Mouse (Mus musculus): ENCODE results near the gene 9530077C05Rik. TPM values are rescaled to one million over a fixed set of nuclear protein-coding genes. Genes with fewer than 3 reads are reported as not detected.
"Not testable (repeated sequence)": the region's sequence is repeated elsewhere in the genome, so short reads cannot be mapped to it uniquely, and the experiment has no call there.

The 9530077C05Rik gene
- under 1 TPM; 0.47 to 0.90 (median 0.57) TPM for total RNA-seq (2022)

GRCm38 (mm10) chr9:22411002-22411857 lies at the start of gene 9530077C05Rik:
Gene 9530077C05Rik, plus strand, starts transcription at chr9:22411513.
- DNase-seq (ENCODE audit: low spot score) = peak; percentile 95

DNA sequence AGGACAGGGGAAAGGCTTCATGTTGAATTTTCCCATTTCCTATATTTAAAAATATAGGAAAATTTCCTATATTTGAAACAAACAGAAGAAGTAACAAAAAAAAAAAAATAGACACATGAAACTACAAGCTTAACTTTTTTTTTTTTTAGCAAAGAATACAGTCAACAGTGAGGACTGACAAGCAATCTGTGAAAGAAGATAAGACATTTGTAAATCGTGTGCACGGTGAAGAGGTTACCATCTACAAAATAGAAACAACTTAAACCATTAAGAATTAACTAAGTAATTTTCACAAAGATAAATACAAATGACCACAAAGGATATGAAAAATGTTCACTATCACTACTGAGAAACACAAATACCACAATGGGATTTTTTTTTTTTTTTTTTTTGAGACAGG lies 45.1 kb upstream of the 9530077C05Rik start:
- no peak for DNase-seq (ENCODE audit: low spot score)

DNA sequence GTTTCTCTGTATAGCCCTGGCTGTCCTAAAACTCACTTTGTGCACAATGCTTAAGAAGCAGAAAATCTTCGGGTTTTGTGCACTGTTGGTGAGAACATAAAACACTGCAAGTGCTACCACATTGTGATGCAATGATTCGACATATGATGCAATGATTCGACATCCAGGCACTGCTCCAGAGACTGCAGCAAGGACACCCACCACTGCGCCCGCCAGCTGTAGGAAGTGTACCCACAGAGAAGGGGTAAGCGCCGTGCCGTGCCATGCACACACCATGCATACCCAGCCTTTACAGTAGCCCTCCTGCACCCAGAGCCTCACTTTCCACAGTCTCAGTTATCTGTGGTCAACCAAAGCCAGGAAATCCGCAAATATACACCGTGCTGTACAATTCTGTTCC lies 44.7 kb upstream of the 9530077C05Rik start:
- no peak for DNase-seq (ENCODE audit: low spot score)

DNA sequence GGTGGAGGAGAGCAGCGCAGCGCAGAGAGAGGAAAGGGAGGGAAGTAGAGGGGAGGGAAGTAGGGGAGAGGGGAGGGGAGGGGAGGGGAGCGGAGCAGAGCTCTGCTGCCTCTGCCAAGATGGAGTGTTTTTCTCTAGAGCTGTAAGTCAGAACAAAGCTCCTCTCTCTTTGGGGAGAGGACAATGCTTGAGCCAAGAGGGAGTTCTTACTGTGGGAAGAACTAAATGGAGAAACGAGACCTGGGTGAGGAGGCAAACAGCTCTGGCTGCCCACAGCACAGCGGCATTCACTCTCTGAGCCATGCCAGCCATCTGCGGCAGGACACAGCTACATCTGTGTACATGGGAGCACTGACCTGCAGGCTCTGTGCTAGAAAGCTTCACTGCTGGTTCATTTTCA lies 43.3 kb upstream of the 9530077C05Rik start:
- no peak for DNase-seq (ENCODE audit: low spot score)

DNA sequence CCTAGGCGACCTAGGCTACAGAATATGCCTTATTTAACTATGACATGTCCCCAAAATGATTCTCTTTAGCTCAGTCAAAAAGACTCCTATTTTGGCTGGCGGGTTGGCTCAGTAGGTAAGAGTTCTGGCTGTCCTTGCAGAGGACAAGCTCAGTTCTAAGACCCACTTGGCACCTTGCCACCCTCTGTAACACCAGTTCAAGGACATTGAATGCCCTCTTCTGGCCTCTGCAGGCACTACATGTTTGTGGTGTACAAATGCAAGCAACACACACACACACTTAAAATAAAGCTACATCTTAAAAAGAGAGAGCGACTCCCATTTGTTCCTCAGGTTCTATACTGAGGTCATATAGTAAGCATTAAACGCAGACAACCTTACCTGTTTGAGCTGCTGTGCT lies 38.6 kb upstream of the 9530077C05Rik start:
- DNase-seq (ENCODE audit: low spot score) = no peak

DNA sequence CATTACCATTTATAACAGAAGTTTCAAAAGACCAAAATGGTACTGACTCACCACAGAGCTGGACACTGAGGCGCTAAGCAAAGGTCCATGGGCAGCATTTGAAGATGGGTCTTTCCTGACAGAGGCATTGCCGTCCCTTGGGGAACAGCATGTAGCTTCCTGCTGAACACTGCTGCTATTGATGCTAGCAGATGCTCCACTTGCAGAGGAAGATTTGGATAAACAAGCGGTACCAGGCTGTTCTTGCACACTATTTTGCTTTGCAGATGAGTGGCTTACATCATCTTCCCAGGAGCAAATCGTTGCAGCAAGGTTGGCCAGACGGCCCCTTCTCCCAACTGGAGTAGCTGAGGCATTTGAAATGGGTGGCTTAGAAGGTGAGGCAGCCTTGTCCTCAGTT lies 35.2 kb upstream of the 9530077C05Rik start:
- DNase-seq (ENCODE audit: low spot score) = no peak

- DNase-seq (ENCODE audit: low spot score) = no peak
These were observed 25.4 kb upstream of the 9530077C05Rik start for GRCm38 (mm10) chr9:22385890-22386289.

DNA sequence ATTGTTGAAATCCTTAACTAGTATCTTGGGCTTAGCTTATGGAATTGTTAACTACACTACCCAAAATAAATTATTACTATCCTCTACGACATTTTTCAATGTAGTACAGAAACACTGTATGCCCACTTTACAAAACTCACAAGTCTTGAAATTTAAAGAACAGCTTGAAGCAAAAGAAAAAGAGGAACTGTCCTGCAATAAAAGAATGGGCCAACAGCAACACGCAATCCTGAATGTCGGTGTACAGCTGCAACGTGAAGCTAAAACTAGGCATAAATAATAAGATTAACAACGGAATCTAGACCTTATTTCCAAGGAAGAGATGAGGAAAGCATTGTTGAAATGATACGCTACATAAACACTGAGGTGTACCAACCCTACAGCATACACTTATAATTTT lies 23.4 kb upstream of the 9530077C05Rik start:
- no peak for DNase-seq (ENCODE audit: low spot score)

DNA sequence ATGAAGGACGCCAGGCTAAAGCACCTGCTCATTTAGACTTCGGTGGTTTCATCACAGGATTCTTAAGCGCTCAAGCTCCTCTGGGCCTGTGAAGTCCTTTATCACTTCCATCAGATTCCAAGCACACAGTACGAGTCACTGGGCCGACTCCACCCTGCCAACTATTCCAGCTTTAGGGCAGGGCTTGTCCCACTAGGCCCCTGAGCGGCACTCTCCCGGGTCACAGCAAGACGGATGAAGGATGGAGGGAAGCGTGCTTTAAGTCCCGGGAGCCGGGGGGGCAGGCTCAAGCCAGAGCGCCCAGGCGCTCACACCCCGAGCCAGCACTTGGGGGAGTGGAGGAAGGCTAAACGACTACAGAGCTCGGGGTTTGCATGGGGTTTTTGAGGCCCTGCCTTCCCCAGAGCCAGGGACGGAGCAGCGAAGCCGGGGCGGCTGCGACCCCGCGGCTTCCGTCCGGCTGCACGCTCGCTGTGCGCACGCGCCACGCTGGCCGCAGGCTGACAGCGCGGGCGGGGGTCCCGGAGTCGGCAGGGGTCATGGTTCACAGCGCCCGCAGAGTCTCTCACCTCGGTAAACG lies 22.8 kb upstream of the 9530077C05Rik start:
- DNase-seq (ENCODE audit: low spot score) = no peak

DNA sequence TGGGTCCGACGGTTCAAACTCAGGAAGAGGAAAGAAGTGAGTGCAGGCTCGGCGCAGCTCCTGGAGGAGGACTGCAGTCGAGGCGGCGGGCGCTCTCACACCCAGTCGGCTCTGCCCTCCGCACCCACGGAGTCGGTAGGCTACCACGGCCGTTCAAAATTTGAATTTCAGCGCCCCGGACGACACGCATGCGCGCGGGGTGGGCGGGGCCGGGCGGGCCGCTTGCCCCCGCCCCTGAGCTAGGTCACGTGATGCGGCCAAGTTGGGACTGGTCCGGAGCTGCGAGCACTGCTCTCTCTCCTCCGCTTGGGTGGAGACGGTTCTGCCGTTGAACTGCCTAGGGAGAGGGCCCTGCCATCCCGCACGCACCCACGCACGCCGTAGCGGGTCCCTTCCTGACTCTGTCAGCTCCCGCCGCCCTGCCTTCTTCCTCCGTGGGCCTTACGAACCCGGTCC lies 22.3 kb upstream of the 9530077C05Rik start, which contains the start of gene Anln:
Anln (minus strand) TSS at position 168 of the 456 bp plus-strand sequence.
- DNase-seq (ENCODE audit: low spot score) = peak; percentile 88

DNA sequence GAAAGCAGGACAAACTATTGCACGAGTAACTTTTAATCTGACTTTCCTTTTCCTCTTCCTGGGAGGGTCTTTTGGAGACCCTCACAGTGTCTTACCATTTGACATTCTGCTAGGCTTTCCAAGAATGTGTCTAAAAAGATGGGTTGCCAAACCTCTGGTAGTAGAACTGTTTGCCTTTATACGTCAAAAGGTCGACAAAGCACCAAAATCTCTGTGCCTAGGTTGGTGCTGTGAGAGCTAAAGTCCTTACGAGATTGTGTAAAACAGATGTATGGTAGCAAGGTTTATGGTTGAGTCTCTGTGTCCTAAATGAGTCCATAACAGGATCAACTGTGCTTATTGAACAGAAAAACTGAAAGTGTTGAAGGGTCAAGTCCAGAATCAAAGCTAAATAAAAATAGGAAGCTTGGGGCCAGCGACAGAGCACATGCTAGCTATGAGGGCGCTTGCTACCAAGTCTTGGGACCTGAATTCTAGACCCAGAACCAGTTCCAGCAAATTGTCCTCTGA lies 21.5 kb upstream of the 9530077C05Rik start:
- DNase-seq (ENCODE audit: low spot score) = no peak

DNA sequence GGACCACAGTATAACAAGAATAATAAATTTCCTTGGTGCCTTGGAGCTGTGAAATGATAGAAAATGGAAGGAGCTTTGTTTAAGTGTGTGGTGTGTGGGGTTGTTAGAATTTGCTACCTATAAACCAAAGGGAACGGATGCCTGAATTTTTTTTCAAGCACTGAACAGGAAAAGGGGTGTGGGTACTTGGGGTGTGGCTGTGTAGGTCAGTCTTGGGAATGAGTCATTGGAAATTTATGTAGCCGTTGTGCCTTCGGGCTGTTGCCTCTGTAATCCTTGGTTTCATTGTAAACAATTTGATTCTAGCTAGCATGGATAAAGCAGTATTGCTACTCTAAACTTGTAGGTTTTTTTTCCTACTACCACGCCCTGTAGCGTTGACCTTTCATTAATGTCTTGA lies 20.9 kb upstream of the 9530077C05Rik start:
- no peak for DNase-seq (ENCODE audit: low spot score)

DNA sequence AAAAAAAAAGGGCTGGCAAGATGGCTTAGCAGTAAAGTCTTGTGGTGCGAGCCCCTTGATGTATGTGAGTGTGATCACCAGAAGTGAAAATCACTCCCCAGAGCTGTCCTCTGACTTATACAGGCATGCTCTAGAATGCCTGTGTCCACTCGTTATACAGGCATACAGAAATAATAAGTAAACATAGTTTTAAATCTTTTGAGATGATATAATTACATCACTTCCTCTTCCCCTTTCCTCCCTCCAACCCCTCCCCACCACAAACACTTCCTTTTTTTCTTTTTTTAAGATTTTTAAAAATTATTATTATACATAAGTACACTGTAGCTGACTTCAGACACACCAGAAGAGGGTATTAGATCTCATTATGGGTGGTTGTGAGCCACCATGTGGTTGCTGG lies 16.6 kb upstream of the 9530077C05Rik start:
- no peak for DNase-seq (ENCODE audit: low spot score)

DNA sequence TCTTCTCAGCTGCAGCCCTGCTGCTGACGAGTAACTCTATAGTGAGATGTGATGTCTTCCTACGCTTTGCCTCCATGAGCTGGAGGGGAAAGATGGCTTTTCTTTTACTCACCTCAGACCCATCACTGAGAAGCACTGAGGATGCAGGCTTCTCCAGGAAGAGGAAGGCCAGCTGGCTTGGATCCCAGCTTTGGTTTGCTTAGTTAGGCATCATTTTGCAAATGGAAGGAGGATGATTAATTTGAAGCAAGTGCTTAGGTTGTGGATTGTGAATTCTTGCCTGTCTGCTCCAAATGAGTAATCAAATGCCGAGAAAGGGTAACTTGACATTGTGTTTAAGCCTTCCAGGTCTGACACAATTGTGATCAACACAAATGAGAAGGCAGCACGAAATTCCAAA lies 12.3 kb upstream of the 9530077C05Rik start:
- no peak for DNase-seq (ENCODE audit: low spot score)

GRCm38 (mm10) chr9:22402001-22402400 lies 9.3 kb upstream of the 9530077C05Rik start:
- DNase-seq (ENCODE audit: low spot score) = no peak

- DNase-seq (ENCODE audit: low spot score) = no peak
These were observed 8.3 kb upstream of the 9530077C05Rik start for GRCm38 (mm10) chr9:22402976-22403375.

DNA sequence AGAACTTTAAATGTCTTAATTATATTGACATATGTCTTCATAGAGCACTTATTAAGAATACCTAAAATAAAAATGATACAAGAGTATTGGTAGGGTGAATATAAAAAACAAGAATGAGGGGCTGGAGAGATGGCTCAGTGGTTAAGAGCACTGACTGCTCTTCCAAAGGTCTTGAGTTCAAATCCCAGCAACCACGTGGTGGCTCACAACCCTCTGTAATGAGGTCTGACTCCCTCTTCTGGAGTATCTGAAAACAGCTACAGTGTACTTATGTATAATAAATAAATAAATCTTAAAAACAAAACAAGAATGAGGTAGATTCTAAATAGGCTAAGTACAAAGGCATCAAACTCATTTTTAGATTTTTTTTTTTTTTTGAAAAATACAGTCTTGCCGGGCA lies 7.8 kb upstream of the 9530077C05Rik start:
- not testable (repeated sequence) for DNase-seq (ENCODE audit: low spot score)

DNA sequence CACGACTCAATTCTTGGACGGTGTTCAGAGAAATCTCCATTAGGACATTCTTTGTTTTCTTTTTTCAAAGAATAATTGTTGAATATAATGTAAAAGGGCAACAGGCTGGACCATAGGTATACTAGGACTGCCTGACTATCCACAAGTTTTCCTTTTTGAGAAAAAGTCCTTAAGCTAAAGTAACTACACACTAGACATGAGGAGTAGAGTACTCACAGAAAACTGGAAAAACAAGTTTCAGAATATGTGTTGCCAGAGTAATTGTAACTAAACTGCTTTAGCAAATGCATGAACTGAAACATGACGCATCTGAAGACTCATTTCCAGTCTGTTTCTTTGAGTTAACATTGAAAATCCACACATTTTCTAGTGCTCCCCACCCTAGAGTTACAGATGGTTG lies 5.9 kb upstream of the 9530077C05Rik start:
- DNase-seq (ENCODE audit: low spot score) = no peak

DNA sequence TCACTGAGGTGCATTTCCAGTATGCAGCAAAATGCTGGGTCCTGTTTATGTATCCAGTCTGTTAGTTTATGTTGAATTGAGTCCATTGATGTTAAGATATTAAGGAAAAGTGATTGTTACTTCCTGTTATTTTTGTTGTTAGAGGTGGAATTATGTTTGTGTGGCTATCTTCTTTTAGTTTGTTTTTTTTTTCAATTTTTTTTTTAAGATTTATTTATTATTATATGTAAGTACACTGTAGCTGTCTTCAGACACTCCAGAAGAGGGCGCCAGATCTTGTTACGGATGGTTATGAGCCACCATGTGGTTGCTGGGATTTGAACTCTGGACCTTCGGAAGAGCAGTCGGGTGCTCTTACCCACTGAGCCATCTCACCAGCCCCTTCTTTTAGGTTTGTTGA lies 3.7 kb upstream of the 9530077C05Rik start:
- DNase-seq (ENCODE audit: low spot score) = not testable (repeated sequence)

- DNase-seq (ENCODE audit: low spot score) = not testable (repeated sequence)
These were observed 3.0 kb upstream of the 9530077C05Rik start for GRCm38 (mm10) chr9:22408344-22408743.

- no peak for DNase-seq (ENCODE audit: low spot score)
These were observed 1.8 kb upstream of the 9530077C05Rik start for GRCm38 (mm10) chr9:22409501-22409900.

GRCm38 (mm10) chr9:22416187-22416586 lies 4.9 kb downstream of the 9530077C05Rik start:
- DNase-seq (ENCODE audit: low spot score) = no peak

DNA sequence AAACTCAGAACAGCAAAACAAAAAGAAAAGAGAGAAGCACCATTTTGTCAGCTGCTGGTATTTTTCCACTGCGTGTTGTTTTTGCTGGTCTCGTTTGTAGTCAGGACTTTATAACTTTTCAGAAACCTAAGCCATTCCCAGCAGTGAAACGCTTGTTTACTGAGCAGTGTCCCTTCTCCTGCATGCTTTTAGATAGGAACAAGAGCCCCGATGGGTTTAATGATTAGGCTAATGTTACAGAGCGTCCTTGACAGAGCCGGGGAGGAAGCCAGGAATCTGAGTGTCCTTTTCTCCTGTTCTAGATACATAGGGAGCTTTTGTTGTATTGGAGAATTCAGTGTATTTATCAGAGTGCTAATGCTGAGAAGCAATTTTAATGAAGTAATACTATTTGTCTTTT lies 6.2 kb downstream of the 9530077C05Rik start:
- no peak for DNase-seq (ENCODE audit: low spot score)
